Mouse (Mus musculus): Measurements from ENCODE around the gene Ddb1.

DNA sequence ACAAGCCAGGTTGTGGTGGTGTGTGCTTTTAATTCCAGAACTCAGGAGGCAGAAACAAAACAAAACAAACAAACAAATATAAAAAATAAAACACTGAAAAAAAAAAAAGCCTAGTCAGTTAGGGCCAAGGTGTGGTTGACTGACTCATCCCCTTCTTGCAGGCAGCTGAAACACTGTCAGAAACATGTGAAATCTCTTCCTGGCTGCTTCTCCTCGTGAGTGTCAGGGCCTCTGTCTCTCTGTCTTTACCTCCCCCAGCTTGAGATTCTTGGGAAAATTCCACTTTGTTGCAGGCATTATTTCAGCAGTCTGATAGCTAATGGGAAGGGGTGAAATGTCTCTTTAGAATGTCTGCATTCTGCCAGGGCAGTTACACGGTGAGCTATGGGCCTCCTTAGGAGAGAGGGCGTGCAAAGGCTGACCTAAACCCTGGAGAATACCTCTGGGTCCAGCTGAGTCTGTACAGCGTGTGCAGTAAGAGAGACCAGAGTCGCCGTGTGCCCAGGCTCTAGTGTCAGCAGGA, 2.8 kb upstream of the Ddb1 start:
- TF ChIP-seq CTCF (IDR thresholded peaks at IDR 0.05; ENCODE audit: low read depth) (no peak), EP300 (IDR thresholded peaks at IDR 0.05; ENCODE audit: low read depth) (no peak)
